Mouse (Mus musculus) heart, embryonic 11.5 days (tissue): ENCODE results near the gene Zfp956. TPM values are rescaled to one million over a fixed set of nuclear protein-coding genes. Genes with fewer than 3 reads are reported as not detected.

Experiments
- ATAC-seq: fragments of 200-750 bp; cut with Nextera tagmentation; replicated peaks from 2 replicates; pipeline ENCODE4 v1.8.0; 2017; ENCODE audit warnings: moderate library complexity; ENCODE audit not compliant: insufficient number of reproducible peaks, low FRiP score, low TSS enrichment
- H3K27ac ChIP-seq: fragments of 300-500 bp; sonication (generic); 2 replicates; pipeline ENCODE4 v1.5.1; 2014; ENCODE audit warnings: mild to moderate bottlenecking, low read depth, low read length
- H3K27me3 ChIP-seq: fragments of 300-500 bp; sonication (generic); 2 replicates; pipeline ENCODE4 v1.6.1; 2014; ENCODE audit warnings: mild to moderate bottlenecking, low read length, mixed read lengths; ENCODE audit not compliant: control insufficient read depth, insufficient read depth
- H3K36me3 ChIP-seq: fragments of 300-500 bp; sonication (generic); 2 replicates; pipeline ENCODE4 v1.6.1; 2014; ENCODE audit warnings: mild to moderate bottlenecking, low read length, moderate library complexity, mixed read lengths; ENCODE audit not compliant: control insufficient read depth, insufficient read depth
- H3K4me1 ChIP-seq: fragments of 300-500 bp; sonication (generic); 2 replicates; pipeline ENCODE4 v1.6.1; 2014; ENCODE audit warnings: low read length; ENCODE audit not compliant: control insufficient read depth, insufficient read depth
- H3K4me2 ChIP-seq: fragments of 300-500 bp; sonication (generic); 2 replicates; pipeline ENCODE4 v1.6.1; 2014; ENCODE audit warnings: mild to moderate bottlenecking, moderate library complexity
- H3K4me3 ChIP-seq: fragments of 300-500 bp; sonication (generic); 2 replicates; pipeline ENCODE4 v1.5.1; 2014; ENCODE audit warnings: low read depth, low read length
- H3K9ac ChIP-seq: fragments of 300-500 bp; sonication (generic); 2 replicates; pipeline ENCODE4 v1.6.1; 2014; ENCODE audit warnings: mild to moderate bottlenecking, low read depth, low read length, moderate library complexity
- H3K9me3 ChIP-seq: fragments of 300-500 bp; sonication (generic); replicated peaks from 2 replicates; pipeline ENCODE4 v1.6.1; 2016; ENCODE audit warnings: low read length; ENCODE audit not compliant: control insufficient read depth
- WGBS: fragments of 180-500 bp; shearing (Covaris S2); extraction: QIAGEN DNeasy Blood & Tissue Kit; methylation state at CpG from one replicate; pipeline ENCODE4 v1.1.7; 2014; ENCODE audit not compliant: insufficient replicate concordance; 5-methylcytosine and 5-hydroxymethylcytosine counted together
- polyA plus RNA-seq: library from polyadenylated mRNA; unstranded; fragments of >200 nt; fragmentation: Nextera tagmentation; extraction: Ambion mirVana; gene quantifications from 2 replicates; pipeline ENCODE4 v1.2.1, GENCODE M21; 2014

The Zfp956 gene
- polyA plus RNA-seq, 1 experiment from 2014 or later: 2.5 TPM

GRCm38 (mm10) chr6:47917051-47917450 lies 36.1 kb upstream of the Zfp956 start:
- no peak for ATAC-seq
- no peaks in the 10 kb centered on the region for H3K9me3 ChIP-seq
- no peak overlapping the region for H3K4me3 ChIP-seq
- H3K36me3 ChIP-seq: no peaks in the 10 kb centered on the region
- H3K9ac ChIP-seq: no peak overlapping the region
- peaks cover 7% of the 10 kb centered on the region for H3K4me1 ChIP-seq
- H3K27me3 ChIP-seq: no peaks in the 10 kb centered on the region
- H3K27ac ChIP-seq: no peak overlapping the region
- no peak overlapping the region for H3K4me2 ChIP-seq
- WGBS: 71% methylated on average over 5 of the region's 5 CpGs

GRCm38 (mm10) chr6:47918768-47919274 lies 34.4 kb upstream of the Zfp956 start:
- ATAC-seq: no peak
- H3K27me3 ChIP-seq: no peaks in the 10 kb centered on the region
- H3K4me1 ChIP-seq: peaks cover 8% of the 10 kb centered on the region
- no peak overlapping the region for H3K9ac ChIP-seq
- no peaks in the 10 kb centered on the region for H3K36me3 ChIP-seq
- no peak overlapping the region for H3K4me2 ChIP-seq
- H3K9me3 ChIP-seq: no peaks in the 10 kb centered on the region
- WGBS: 81% methylated on average over 3 of the region's 3 CpGs
- no peak overlapping the region for H3K27ac ChIP-seq
- H3K4me3 ChIP-seq: no peak overlapping the region

GRCm38 (mm10) chr6:47919646-47920446 lies 33.3 kb upstream of the Zfp956 start:
- no peaks in the 10 kb centered on the region for H3K27me3 ChIP-seq
- H3K9ac ChIP-seq: peak overlapping the region; percentile 94
- no peaks in the 10 kb centered on the region for H3K36me3 ChIP-seq
- H3K4me2 ChIP-seq: peak overlapping the region; percentile 59
- ATAC-seq: no peak
- no peaks in the 10 kb centered on the region for H3K9me3 ChIP-seq
- H3K4me3 ChIP-seq: peak overlapping the region; percentile 86
- H3K27ac ChIP-seq: peak overlapping the region; percentile 95
- H3K4me1 ChIP-seq: peaks cover 8% of the 10 kb centered on the region
- WGBS: 27% methylated on average over 11 of the region's 11 CpGs

- peak; percentile 92 for ATAC-seq
- under 1% methylated on average over 67 of the region's 67 CpGs for WGBS
- H3K4me1 ChIP-seq: peaks cover 8% of the 10 kb centered on the region
- H3K36me3 ChIP-seq: no peaks in the 10 kb centered on the region
- H3K27me3 ChIP-seq: no peaks in the 10 kb centered on the region
- H3K9ac ChIP-seq: peak within 1 kb of the TSS; percentile 94
- no peaks in the 10 kb centered on the region for H3K9me3 ChIP-seq
- H3K4me2 ChIP-seq: peak within 1 kb of the TSS; percentile 76
- peak within 1 kb of the TSS; percentile 86 for H3K4me3 ChIP-seq
- H3K27ac ChIP-seq: peak within 1 kb of the TSS; percentile 95
These were observed 32.5 kb upstream of the Zfp956 start, which contains the start of gene Zfp212 for GRCm38 (mm10) chr6:47920447-47921340. Gene Zfp212 (plus strand): TSS chr6:47920476.

- Histone ChIP-seq H3K4me1 (peaks cover 3% of the 10 kb centered on the region; the same call in 1 of the 2 replicates), H3K9ac (peak overlapping the region; percentile 72; the same call in 1 of the 2 replicates), H3K36me3 (no peaks in the 10 kb centered on the region), H3K27ac (no peak overlapping the region), H3K27me3 (0 out of 2 replicates have a peak, but pooled peaks cover 2% of the 10 kb centered on the region), H3K9me3 (peaks cover 3% of the 10 kb centered on the region; the same call in 1 of the 2 replicates), H3K4me2 (peak overlapping the region; percentile 87), H3K4me3 (peak overlapping the region; percentile 45)
- ATAC-seq: no peak
- WGBS: 46% methylated on average over 12 of the region's 12 CpGs
These were observed 10.7 kb upstream of the Zfp956 start for GRCm38 (mm10) chr6:47942461-47942860.

GRCm38 (mm10) chr6:47943021-47943691 lies 10.0 kb upstream of the Zfp956 start:
- H3K4me1 ChIP-seq: peaks cover 3% of the 10 kb centered on the region; the same call in 1 of the 2 replicates
- H3K4me2 ChIP-seq: peak overlapping the region; percentile 87
- peaks cover 3% of the 10 kb centered on the region; the same call in 1 of the 2 replicates for H3K9me3 ChIP-seq
- WGBS: 7% methylated on average over 64 of the region's 64 CpGs
- peak; percentile 82 for ATAC-seq
- H3K36me3 ChIP-seq: no peaks in the 10 kb centered on the region
- 0 out of 2 replicates have a peak, but pooled peaks cover 2% of the 10 kb centered on the region for H3K27me3 ChIP-seq
- peak overlapping the region; percentile 72 for H3K9ac ChIP-seq
- no peak overlapping the region for H3K27ac ChIP-seq
- H3K4me3 ChIP-seq: peak overlapping the region; percentile 45

GRCm38 (mm10) chr6:47943721-47944120 lies 9.5 kb upstream of the Zfp956 start:
- peaks cover 3% of the 10 kb centered on the region; the same call in 1 of the 2 replicates for H3K9me3 ChIP-seq
- no peak overlapping the region; the same call in 1 of the 2 replicates for H3K9ac ChIP-seq
- WGBS: 79% methylated on average over 3 of the region's 3 CpGs
- no peaks in the 10 kb centered on the region for H3K36me3 ChIP-seq
- peak overlapping the region; percentile 87 for H3K4me2 ChIP-seq
- H3K4me3 ChIP-seq: peak overlapping the region; percentile 45
- no peak overlapping the region for H3K27ac ChIP-seq
- no peak for ATAC-seq
- H3K27me3 ChIP-seq: 0 out of 2 replicates have a peak, but pooled peaks cover 2% of the 10 kb centered on the region
- H3K4me1 ChIP-seq: peaks cover 3% of the 10 kb centered on the region; the same call in 1 of the 2 replicates
